Mouse (Mus musculus): ENCODE results near the gene Tstd2.

The Tstd2 gene

DNA sequence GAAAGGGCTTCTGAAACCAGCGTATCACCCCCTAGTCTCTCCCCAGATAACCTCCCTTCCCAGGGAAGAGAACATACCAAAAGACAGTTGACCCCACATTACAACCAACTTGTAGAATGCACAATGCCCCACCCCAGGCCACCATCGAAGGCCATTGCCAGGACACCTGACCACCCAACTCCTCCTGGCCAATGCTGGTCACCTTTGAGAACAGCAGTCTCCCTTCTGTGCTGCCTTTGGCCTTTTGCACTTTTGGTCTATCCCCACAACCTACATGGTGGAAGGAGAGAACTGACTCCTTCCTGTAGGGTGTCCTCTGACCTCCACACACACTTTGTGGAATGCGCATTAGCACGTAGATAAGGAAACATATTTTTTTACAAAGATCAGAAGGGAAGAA lies 21.0 kb downstream of the Tstd2 start:
- DNase-seq: no peak

DNA sequence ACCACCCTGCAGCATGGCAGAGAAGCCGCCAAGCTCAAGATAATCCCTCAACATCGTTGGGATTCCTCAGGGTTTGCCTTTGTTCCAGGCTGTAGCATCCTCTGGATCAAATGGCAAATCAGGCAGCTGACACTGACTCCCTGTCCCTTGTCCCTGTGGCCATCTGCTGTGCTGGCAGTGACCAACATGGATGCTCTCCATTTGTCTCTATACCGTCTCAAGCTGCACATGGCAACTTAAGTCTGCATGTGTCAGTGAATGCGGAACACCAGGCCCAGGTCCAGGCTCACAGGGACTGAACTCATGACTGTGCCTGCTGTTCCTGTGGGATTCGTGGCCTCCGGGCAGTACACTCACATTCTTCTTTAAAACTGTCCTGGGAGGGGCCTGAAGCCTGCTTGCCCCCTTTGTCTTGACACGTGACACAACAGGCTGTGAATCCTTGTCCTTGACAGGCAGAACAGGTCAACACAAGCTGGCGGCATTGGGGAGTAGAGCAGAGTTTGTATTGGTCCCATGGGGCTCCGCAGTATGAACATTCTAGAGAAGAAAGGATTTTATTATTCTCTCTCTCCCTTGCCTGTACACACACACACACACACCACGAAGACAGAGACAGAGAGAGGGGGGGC lies 21.8 kb downstream of the Tstd2 start:
- no peak for DNase-seq

DNA sequence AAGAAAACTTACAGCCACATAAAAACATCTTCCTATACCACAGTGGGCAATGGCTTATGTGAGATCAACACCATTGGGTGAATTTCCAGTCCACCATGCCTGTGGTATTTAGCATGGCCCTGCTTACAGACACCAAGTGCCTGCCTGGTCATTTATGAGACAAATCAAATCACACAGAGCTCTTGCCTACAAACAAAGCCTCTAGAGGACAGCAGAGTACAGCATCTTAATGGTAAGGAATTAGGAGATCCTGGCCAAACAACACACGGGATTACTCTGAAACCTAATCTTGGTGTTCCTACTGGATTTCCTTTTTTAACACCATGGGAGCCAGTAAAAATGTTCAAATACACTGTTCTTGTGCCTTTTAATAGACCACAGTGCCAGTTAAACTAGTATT lies 23.2 kb downstream of the Tstd2 start:
- DNase-seq: no peak

DNA sequence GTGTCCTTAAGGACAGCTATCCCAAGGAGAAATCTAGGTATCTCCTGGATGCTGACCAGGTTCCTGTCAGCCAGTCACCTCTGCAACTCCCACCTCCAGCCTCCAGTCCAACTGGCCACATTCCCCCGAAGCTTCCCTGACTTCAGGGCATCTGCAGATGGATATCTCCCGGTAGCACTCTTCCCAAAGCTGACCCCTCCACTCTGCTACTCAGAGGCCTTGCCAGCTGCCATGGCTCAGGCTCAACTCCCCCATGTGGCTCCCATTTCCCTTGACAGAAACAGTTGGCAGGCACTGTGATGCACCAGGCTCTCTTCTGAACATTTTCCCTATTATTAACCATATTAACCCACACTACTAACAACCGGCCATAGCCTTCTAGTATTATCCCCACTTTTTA lies 27.1 kb downstream of the Tstd2 start:
- no peak for DNase-seq

DNA sequence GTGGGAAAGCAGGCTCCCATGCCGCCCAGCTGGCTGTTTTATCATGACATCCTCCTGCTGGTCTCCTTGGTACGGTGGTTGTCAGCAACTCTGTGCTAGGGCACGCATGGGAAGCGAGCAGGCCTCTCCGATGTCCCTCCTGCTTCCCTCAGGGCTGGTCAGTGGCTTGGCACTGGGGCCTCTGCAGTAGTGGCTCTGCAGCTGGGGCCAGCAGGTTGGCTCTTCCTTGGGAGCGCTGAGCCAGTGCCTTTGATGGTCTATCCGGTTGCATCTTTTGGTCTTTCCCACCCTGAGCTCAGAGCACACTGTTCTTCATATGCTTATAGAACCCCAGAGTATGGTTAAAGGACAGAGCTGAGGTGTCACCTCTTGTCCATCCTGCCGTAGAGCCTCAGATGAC lies 28.4 kb downstream of the Tstd2 start:
- no peak for DNase-seq

DNA sequence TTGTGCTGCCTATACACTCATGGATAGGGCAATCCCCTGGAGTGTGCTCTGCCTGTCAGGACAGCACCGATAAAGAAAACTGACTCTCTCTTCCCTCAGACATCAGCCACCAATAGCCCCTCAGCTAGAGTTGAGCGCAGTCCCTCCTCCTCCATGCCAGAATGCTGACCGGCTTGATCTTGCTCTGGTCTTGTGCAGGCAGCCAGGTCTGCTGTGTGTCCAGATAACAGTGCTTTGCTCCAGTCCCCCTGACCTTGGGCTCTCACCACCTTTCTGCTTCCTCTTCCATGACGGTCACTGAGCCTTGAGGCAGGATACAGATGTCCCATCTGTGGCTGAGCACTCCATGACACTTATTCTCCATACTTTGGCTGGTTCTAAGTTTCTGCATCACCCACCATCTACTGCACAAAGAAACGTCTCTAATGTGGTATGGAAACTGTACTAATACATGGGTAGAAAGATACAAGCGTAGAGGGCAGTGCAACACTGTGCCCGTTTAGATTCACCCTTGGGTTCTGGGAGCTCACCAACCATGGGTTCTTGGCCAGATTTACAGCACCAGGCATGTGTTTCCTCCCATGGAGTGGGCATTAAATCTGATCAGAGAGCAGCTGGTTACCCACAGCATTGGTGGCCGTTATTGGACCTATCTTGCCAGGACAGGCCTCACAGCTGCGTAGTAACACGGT lies 36.3 kb downstream of the Tstd2 start:
- DNase-seq: no peak

DNA sequence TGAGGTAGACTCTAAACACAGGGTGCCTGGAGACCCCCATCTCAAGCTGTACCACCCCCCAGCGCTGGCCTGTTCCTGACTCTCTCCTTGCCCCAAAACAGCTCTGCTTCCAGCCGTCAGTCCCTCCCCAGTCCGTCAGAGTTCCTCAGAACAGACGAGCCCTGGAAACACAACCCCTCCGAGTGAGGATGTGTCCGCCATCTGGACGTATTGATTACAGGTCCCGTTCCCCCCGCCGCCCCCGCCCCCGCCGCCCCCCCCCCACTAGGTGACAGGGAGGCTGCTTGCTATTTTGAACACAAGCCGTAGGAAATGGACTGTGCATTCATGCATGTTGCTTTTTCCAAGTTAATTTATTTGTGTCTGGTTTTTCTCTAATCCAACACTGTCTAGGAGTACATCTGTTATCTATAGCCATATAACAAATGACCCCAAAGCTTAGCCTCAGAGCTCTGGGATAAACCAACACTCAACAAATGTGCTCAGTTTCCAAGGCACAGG lies 37.2 kb downstream of the Tstd2 start:
- no peak for DNase-seq

DNA sequence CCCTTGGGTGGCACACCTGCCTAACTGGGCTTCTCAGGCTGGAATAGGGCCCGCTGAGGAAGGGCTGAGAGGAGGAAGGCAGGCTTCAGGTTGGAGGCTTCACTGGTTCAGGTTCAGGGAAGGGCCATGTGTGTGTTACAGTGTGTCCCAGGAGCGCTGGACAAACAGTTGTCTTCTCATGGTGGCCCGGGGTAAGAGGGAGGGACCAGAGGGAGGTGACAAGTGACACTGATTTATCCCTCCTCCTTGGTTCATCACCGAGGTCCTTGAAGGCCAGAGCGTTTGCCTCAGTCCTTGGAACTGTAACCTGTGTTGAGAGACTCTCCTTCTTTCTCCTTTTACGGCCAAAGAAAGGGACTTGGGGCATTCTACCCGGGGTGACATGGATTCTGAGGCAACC lies 38.0 kb downstream of the Tstd2 start:
- DNase-seq: no peak

DNA sequence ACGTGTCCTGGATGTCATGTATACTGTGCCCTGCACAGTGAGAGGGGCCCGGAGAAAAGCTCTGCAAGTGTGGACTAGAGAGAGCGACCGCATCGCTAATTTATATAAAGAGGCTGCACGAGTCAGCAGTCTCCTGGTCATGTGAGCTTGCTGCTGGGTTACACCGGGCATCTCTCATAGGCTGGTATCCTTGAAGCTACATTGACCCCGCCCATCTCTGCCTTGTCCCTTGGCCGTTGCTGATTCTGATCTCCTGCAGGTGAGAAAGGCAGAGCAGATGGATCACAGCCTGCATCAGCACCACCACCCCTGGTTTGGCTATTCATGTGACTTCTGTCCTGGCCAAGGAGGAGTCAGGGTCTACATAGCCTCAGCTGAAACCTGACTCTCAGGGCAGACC lies 39.4 kb downstream of the Tstd2 start:
- no peak for DNase-seq

DNA sequence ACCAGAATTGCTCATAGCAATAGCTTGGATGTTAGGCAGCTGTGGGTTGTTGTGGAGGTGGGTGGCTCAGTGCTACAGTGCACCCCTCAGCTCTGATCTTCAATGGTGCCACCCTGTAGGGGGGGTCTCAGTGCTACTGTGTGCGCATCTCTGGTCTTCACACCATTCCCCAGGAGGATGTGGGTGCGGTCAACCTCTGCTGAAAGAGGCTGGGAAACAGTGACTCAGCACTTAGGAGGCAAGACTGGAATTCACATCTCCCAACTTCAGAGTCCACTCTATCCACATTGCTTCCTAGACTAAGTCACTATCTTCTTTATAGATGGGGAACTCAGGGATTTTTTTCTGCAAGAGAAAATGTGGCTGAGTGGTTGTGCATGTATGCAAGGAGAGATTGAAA lies 40.9 kb downstream of the Tstd2 start:
- no peak for DNase-seq

DNA sequence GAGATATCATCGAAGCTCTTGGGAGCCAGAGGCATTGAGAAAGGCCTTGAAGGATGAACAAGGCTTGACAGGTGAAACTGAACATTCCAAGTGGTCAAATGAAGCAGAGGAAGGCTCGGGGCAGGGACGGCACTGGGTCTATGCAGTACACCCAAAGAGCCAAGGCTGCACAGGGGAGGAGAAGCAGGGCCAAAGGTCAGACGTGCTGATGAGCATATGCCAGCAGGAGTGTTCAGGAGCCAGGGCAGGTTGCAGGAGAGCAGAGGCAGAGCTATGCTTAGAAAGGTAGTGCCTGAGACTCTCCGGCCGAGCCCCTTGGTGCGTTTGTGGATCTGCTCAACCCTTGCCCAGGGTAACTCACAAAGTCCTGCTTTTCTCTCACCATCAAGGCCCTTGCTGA lies 41.9 kb downstream of the Tstd2 start:
- no peak for DNase-seq

DNA sequence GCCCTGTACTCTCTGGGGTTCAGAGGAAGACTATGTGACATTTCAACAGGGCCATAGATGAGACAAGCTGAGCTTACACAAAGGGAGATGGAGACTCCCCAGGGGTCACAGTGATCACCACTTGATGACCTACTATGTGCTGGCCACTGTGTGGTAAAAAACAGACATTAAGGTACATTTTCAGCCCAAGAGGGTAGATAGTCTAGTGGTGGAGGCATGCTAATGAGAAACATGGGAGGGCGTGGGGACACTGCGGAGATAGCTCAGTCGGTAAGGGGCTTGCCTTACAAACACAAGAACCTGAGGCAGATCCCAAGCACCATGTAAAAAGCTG lies 42.7 kb downstream of the Tstd2 start:
- no peak for DNase-seq

DNA sequence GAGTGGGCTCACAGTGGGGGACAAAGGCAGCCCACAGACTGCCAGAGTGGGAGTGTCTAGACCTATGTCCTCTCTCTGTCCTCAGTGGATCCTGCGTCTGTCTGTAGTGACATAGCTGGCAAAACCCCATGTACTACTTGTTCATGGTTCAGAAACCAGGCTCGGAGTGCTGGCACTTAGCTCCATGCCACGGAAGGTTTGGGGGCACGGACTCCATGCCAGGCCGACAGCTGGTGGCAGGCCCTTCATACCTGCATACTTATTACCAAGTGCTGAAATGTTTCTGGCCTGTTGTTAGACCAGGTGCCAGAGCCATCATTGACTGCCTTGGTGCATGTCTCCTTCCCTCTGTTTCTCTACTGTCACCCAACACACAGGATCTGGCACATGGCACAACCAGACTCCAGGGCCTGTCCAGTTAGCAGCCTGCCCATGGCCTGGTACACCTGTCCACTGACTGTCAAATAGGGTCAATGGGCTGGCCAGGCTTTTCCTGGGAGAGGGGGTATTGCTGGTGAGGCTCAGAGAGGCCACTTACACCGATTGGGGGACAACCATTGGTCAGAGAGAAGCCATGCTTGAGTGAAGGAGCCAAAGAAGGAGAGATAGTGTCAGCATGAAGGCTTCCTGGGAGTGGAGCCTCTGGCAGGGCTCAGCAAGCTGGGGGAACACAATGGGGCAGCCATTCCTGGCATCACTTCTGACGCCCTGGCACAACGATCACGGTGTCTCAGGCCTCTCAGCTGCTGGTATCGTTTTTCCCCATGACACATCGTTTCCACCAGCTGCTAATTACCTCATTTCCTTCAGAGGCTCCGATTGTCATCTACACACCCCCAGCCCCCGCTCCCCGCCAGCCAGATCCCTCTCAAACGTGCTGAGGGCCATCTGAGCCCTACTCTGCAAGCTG lies 43.3 kb downstream of the Tstd2 start:
- DNase-seq: peak; percentile 89

DNA sequence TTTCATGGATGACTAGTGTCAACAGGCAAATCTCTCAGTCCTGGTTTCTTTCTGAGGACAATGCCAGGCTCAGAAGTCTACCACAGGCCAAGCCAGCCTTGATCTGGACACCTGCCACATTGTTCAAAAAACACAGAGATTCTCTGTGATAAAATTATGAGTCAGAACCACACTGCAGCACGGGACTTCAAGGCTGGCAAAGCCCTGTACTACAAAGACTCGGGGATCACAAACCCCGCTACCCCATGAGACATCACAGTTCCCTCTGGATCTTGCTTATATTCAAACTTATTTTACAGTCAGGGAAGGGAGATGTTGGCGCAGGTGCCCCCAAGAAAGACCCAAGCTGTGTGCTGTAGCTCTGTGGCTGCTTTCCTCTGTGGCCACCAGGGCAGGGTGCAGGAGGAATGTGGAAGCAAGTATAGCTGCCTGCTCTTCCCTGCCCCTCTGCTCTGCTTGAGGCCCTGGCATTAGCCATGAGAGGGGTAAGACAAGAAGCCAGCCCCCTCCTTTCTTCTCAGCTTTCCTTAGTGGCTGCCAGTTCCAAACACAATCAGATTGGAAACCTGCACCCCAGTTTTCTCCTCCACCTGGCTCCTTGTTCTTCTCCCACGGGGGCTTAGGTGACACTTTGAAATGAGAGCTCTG lies 45.9 kb downstream of the Tstd2 start:
- DNase-seq: peak; percentile 86

DNA sequence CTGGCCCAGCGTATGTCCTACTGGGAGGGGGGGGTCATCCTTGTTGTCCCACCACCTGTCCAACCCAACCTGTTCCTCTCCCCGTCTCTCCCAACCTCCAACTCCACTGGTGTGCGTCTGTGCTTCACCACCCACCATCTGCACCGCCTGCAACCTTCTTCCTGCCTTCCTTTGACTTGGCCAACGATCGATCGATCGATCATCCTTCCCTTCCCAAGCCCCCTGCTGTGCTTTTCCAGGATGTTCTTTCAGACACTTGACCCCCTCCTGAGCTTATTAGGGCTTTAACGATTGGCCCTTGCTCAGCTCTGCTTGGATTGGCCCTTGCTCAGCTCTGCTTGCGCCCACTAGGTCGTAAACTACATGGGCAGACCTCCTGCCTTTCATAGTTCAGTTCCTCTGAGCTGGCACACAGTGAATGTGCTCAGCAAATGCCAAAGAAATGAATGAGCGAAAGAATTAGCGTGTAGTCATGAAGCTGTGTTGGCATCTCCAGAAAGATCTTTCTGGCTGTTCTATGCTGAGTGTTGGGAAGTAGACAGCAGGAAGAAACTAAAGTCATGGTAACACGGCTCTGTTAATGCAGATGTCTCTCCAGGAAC lies 48.9 kb downstream of the Tstd2 start:
- no peak for DNase-seq

DNA sequence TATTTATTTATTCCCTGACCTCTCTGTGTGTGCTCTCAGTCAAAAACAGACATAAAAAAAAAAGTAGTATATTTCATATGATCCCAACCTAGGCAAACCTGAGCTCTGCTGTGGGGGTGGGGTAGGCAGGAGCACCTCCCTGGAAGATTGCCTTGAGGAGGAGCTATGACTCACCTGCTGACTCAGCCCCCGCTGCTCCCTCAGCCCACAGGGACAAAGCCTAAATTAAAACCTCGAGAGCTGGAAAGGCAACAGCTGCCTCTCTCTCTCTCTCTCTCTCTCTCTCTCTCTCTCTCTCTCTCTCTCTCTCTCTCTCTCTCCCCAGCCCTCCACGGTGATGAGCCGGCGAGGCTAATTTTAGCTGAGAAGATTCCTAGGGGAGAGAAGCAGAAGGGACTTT lies 50.6 kb downstream of the Tstd2 start:
- DNase-seq: peak; percentile 82

DNA sequence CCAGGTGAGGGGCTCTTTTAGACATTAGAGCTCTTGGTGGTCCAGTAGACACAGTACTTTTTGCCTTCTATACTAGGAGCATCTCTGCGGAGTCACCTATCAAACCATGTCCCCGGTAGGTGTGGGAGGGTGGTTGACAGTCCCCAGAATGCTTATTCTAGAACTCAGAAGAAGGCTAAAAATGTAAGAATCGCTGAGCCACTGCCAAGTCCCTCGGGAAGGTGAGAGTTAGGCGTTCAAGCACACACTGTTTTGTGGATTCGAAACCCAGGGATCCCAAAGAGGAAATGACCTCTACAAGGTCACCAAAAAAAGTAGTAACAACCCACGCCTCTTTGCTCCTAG lies 51.1 kb downstream of the Tstd2 start:
- DNase-seq: no peak

DNA sequence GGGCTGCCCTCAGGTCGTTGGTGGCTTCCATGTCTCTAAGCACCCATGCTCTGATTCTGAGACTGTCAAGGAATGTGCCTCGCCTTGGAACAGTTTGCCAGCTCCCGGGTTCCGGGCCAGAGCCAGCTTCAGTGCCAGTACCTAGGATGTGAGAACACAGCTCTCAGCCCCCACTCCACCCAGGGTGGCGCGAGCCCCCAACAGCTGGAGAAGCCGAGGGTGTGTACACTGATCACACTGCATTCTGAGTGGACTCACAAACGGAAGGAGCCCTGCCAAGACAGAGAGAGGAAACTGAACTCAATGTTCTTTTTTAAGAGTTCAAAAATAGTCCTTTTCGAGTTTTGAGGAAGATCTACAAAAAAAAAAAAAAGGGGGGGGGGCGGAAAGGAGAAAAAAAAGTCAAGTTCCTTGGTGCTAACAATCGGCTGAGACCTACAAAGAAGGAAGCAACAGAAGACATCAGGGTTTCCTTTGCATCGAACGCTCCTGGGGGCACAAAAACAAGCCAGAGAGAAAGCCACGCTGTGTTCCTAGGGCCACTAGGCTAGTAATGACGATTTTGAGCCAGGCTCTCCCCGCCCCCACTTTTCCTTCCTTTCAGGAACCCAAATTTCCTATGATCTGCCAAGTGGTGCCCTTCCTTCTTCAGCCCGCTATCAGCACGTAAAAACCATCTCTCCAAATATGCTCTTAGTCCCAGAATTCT lies 51.6 kb downstream of the Tstd2 start:
- DNase-seq: peak; percentile 54

DNA sequence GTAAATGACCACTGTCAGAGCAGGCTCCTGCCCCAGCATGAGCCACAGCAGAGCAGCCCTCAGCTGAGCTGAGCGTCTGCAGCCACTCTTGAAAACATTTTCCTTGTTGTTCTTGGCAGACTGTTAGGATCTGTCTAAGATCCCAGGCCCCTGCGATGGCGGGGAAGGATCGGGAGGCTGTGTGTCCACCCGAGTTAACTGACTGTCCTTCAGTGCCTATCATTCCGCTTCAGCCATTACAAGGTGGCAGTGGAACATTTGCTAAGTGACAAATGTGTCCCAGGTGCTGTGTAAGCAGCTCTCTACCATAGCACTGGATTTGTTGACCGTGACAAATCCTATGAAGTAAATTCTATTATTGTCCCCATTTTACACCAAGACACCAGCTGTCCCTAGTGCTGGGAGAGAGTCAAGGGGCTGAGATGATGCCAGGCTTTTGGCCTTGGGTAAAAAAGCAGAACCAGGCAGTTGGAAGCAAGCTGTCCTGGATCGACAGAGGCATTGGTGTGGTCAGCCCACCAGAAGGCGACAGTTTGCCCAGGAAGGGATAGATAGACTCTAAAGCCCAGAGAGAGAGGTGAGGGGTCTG lies 53.2 kb downstream of the Tstd2 start:
- DNase-seq: no peak

DNA sequence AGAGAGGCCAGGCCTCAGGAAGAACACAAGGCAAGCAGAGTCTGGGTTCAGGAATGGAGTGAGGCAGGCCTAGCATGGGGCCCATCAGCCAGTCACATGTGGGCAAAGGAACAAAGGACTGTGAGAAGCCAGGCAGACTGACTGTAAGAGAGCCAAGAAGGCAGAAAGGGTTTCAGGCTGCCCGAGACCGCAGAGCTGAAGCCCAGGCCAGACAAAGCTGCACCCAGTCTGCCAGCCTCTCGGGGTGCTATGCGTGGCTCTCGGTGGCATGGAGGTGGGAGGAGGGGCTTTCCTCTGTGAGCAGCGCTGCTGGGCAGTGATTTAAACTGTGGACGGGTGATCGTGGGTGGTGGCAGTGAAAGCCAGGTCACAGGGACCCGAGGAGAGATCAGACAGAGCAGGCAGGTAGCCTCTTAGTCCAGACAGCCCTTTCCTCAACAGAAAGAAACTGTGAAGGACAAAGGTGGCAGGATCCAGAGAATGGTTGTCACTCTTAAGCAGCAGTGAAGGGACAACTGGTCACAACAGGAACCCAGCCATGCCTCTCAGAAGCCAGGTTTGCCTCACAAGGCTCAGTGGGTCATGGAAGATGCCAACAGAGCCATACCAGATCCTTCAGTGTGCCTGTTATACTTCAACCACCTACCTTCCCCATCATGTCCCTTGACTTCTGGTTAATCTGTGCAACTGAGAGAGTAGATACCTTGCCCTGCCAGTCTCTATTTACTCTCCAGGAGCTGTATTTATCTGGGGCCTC lies 53.9 kb downstream of the Tstd2 start:
- no peak for DNase-seq

DNA sequence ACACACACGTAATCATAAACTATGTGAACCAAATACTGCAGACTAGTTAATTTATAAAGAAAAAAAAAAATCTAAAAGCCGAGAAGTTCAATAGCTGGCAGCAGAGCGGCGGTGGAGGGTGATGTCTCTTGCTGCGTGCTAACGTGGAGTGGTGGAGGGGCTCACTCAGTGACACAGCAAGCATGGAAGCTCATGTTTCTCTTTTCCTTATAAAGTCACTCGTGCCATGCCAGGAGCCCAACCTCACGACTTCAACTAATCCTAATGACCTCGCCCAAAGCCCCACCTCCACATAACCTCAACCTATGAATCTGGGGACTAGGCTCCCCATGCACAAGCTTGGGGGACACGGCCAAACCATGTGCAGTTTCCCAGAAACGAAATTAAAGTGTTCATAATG lies 55.9 kb downstream of the Tstd2 start:
- no peak for DNase-seq
